Mouse (Mus musculus) neural tube, embryonic 11.5 days (tissue): ENCODE data around the gene Zfp40. TPM values are rescaled to one million over a fixed set of nuclear protein-coding genes. Genes with fewer than 3 reads are reported as not detected.
A peak's percentile ranks its signal among the peaks of the same experiment; 100 is the strongest.
"Not testable (repeated sequence)": the region's sequence is repeated elsewhere in the genome, so short reads cannot be mapped to it uniquely, and the experiment has no call there.

Experiments
- ATAC-seq: fragments of 200-750 bp; cut with Nextera tagmentation; 2 replicates; pipeline ENCODE4 v1.8.0; 2017; ENCODE audit warnings: moderate number of reproducible peaks, mild to moderate bottlenecking, moderate TSS enrichment, moderate library complexity; ENCODE audit not compliant: insufficient read depth, low FRiP score, low TSS enrichment
- DNase-seq: peaks from one replicate; pipeline ENCODE4 v3.0.0-alpha.2; 2015; ENCODE audit warnings: low spot score
- H3K27ac ChIP-seq: fragments of 300-500 bp; sonication (generic); 2 replicates; pipeline ENCODE4 v1.5.1; 2014; ENCODE audit warnings: low read depth, mild to moderate bottlenecking, low read length
- H3K27me3 ChIP-seq: fragments of 300-500 bp; sonication (generic); 2 replicates; pipeline ENCODE4 v1.6.1; 2014; ENCODE audit warnings: mild to moderate bottlenecking, low read length, mixed read lengths; ENCODE audit not compliant: control insufficient read depth, insufficient read depth
- H3K36me3 ChIP-seq: fragments of 300-500 bp; sonication (generic); 2 replicates; pipeline ENCODE4 v1.6.1; 2014; ENCODE audit warnings: mild to moderate bottlenecking, low read length, moderate library complexity, mixed read lengths; ENCODE audit not compliant: control insufficient read depth, insufficient read depth
- H3K4me1 ChIP-seq: fragments of 300-500 bp; sonication (generic); 2 replicates; pipeline ENCODE4 v1.6.1; 2014; ENCODE audit warnings: low read length, mixed read lengths; ENCODE audit not compliant: control insufficient read depth, insufficient read depth
- H3K4me2 ChIP-seq: fragments of 300-500 bp; sonication (generic); 2 replicates; pipeline ENCODE4 v1.6.1; 2014; ENCODE audit warnings: low read depth, mild to moderate bottlenecking, moderate library complexity
- H3K4me3 ChIP-seq: fragments of 300-500 bp; sonication (generic); 2 replicates; pipeline ENCODE4 v1.5.1; 2014; ENCODE audit warnings: low read depth, low read length
- H3K9ac ChIP-seq: fragments of 300-500 bp; sonication (generic); 2 replicates; pipeline ENCODE4 v1.6.1; 2014; ENCODE audit warnings: mild to moderate bottlenecking, low read length
- H3K9me3 ChIP-seq: fragments of 300-500 bp; sonication (generic); 2 replicates; pipeline ENCODE4 v1.6.1; 2016; ENCODE audit warnings: low read length; ENCODE audit not compliant: control insufficient read depth
- WGBS: fragments of 180-500 bp; shearing (Covaris S2); extraction: QIAGEN DNeasy Blood & Tissue Kit; methylation state at CpG from one replicate; pipeline ENCODE4 v1.1.7; 2014; 5-methylcytosine and 5-hydroxymethylcytosine counted together
- polyA plus RNA-seq: library from polyadenylated mRNA; unstranded; fragments of >200 nt; fragmentation: Nextera tagmentation; extraction: Ambion mirVana; gene quantifications from 2 replicates; pipeline ENCODE4 v1.2.1, GENCODE M21; 2014

Gene Zfp40
- 18.0 and 19.5 TPM in 2 replicates for polyA plus RNA-seq

DNA sequence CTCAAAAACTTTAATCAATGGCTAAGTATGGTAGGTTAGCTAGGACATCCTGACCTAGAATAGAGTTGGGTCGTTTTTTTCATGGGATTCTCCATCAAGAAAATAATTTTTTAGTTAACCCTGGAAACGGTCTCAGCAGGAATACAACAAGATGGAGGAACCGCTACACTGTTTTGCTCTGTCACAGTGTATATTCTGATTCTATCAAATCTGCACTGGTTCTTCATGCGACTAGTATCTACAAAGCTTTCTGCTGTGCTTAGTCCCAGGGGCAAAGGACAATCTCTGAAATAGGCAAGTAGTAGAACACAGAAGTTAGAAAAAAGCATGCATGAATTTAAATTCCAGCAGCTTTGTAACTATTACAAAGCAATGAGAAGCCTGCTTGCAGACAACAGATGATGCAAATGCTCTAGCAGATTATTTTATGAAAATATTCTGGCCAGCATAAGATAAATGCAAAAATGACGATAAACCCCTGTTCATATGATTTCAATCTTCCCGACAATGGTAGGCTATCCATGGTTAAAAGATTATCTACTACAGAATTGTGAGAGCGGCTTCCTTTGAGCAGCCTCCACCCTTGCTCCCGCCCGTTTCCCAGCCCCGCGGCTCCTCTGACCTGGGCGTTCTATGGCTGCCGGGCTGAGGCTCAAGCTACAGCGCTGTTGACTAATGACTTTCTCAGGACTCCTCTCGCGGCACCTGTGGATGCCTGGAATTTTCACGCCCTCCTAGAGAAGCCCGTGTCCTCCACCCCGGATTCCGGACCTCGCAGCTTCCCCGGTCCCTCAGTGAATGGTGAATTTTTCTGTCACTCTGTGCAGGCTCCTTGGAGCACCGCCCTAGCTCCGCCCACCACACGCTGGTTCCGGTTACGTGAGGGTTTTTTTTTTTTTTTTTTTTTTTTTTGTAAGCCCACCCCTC, at the start of gene Zfp40:
Gene Zfp40 (minus strand): TSS at position 800 of the 927 bp plus-strand sequence.
- H3K9me3 ChIP-seq, result no peaks in the 10 kb centered on the region
- no peaks in the 10 kb centered on the region for H3K27me3 ChIP-seq
- ATAC-seq (peak; percentile 100), DNase-seq (peak; percentile 88)
- H3K4me2 ChIP-seq, result peak within 1 kb of the TSS; percentile 66
- peak within 1 kb of the TSS; percentile 61 for H3K4me3 ChIP-seq
- H3K27ac ChIP-seq, result no peak within 1 kb of the TSS
- 5% methylated on average over 27 of the region's 27 CpGs for WGBS
- H3K4me1 ChIP-seq, result peaks cover 5% of the 10 kb centered on the region; the same call in 1 of the 2 replicates
- no peaks in the 10 kb centered on the region for H3K36me3 ChIP-seq
- H3K9ac ChIP-seq, result peak within 1 kb of the TSS; percentile 78

DNA sequence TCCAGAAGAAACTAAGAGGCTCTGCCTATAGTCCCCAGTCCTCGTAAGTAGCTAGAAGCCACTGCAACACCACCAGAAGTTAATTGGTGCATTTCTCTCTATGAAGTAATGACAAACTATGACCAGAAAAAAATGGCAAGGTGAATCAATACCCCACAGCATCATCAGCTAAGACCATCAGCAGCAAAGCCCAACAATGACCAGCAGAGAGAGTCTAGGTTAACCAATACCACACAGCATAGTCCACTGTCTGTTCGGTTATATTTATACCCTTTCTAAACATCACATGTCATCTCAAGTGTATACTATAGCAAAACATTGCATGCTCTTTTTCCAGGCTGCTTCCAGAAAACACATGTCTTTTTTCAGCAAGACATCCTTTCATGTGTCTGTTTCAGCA, 25.3 kb upstream of the Zfp40 start:
- ATAC-seq, result no peak
- no peaks in the 10 kb centered on the region for H3K27me3 ChIP-seq
- WGBS, result 83% methylated on average over 2 of the region's 2 CpGs
- H3K4me3 ChIP-seq, result no peak overlapping the region
- DNase-seq, result no peak
- H3K27ac ChIP-seq, result no peak overlapping the region
- H3K9ac ChIP-seq, result no peak overlapping the region
- H3K36me3 ChIP-seq, result no peaks in the 10 kb centered on the region
- no peak overlapping the region for H3K4me2 ChIP-seq
- H3K4me1 ChIP-seq, result no peaks in the 10 kb centered on the region
- H3K9me3 ChIP-seq, result no peaks in the 10 kb centered on the region; the same call in 1 of the 2 replicates

GRCm38 (mm10) chr17:23199856-23200255, 6.8 kb upstream of the Zfp40 start:
- DNase-seq, result peak; percentile 13
- ATAC-seq, H3K27ac ChIP-seq, H3K36me3 ChIP-seq, H3K4me1 ChIP-seq, H3K4me3 ChIP-seq, H3K9ac ChIP-seq, H3K27me3 ChIP-seq, H3K4me2 ChIP-seq, H3K9me3 ChIP-seq: not testable (repeated sequence)
- WGBS, result 3% methylated on average over 1 of the region's 1 CpGs

DNA sequence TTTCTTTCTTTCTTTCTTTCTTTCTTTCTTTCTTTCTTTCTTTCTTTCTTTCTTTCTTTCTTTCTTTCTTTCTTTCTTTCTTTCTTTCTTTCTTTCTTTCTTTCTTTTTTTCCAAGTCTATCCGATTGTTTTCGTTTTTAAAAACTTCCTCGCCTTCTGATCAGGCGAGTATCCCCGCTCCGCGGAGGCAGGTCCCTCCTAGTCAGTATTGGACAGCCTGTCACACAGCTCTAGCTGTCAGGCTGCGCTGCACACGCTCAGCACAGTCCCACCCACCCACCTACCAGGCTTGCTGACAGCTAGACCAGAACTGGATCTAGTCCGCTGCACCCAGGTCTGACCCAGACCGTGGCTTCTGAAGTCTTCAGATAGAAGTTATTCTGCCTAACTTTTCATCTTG, 389 bp upstream of the Zfp40 start:
- H3K4me2 ChIP-seq, result peak overlapping the region; percentile 66
- H3K27ac ChIP-seq, result no peak overlapping the region
- ATAC-seq, result peak; percentile 89
- no peaks in the 10 kb centered on the region for H3K27me3 ChIP-seq
- peak overlapping the region; percentile 39 for H3K4me3 ChIP-seq
- H3K9me3 ChIP-seq, result no peaks in the 10 kb centered on the region
- WGBS, result 1% methylated on average over 11 of the region's 11 CpGs
- peaks cover 5% of the 10 kb centered on the region; the same call in 1 of the 2 replicates for H3K4me1 ChIP-seq
- H3K36me3 ChIP-seq, result no peaks in the 10 kb centered on the region
- peak overlapping the region; percentile 56 for H3K9ac ChIP-seq
- DNase-seq, result peak; percentile 64

GRCm38 (mm10) chr17:23187680-23188079, 5.4 kb downstream of the Zfp40 start:
- Histone ChIP-seq H3K27me3 (no peaks in the 10 kb centered on the region), H3K4me3 (no peak overlapping the region), H3K36me3 (peaks cover 2% of the 10 kb centered on the region; the same call in 1 of the 2 replicates), H3K9me3 (no peaks in the 10 kb centered on the region), H3K9ac (no peak overlapping the region), H3K27ac (no peak overlapping the region), H3K4me1 (peaks cover 5% of the 10 kb centered on the region; the same call in 1 of the 2 replicates), H3K4me2 (no peak overlapping the region)
- WGBS, result 88% methylated on average over 2 of the region's 2 CpGs
- DNase-seq, result peak; percentile 11
- no peak for ATAC-seq

Other genes with a start within 250 kb of the Zfp40 start
- gene Vmn2r-ps130, start 132.1 kb downstream of the Zfp40 start, polyA plus RNA-seq, result not detected in 2 replicates
- not detected in 2 replicates for gene Vmn2r114, start 119.3 kb upstream of the Zfp40 start, polyA plus RNA-seq
- gene Vmn2r115, start 150.5 kb upstream of the Zfp40 start, polyA plus RNA-seq, result not detected in 2 replicates
- gene Vmn2r116, start 191.4 kb upstream of the Zfp40 start, polyA plus RNA-seq, result not detected in 2 replicates